Mouse (Mus musculus): ENCODE measurements around the gene Hacd2. TPM values are rescaled to one million over a fixed set of nuclear protein-coding genes. Genes with fewer than 3 reads are reported as not detected.

Gene Hacd2
- polyA plus RNA-seq, 1 experiment from 2014 or later, result 92.3 TPM

Other genes with a start within 250 kb of the Hacd2 start
- gene Adcy5, start 132.4 kb downstream of the Hacd2 start, polyA plus RNA-seq (2015; fragmentation: Nextera tagmentation; extraction: Ambion mirVana), result 2.0 and 2.8 TPM in 2 replicates